Mouse (Mus musculus): Measurements from ENCODE around the gene Mpg.

GRCm38 (mm10) chr11:32197766-32198165 is 28.5 kb upstream of the Mpg start:
- TF ChIP-seq TAL1 (IDR thresholded peaks at IDR 0.05; ENCODE audit: low read length) (no peak), GATA1 (IDR thresholded peaks at IDR 0.05; ENCODE audit: low read length) (no peak)
